Mouse (Mus musculus): ENCODE data around the gene Itpkb.

Itpkb gene

GRCm38 (mm10) chr1:180420496-180421164 is 90.3 kb downstream of the Itpkb start:
- whole genome bisulfite sequencing, result 54% methylated on average over 8 of the region's 8 CpGs

- 62% methylated on average over 25 of the region's 25 CpGs for WGBS
Observed at GRCm38 (mm10) chr1:180421165-180421909, 91.1 kb downstream of the Itpkb start.

GRCm38 (mm10) chr1:180422076-180422828 is 92.0 kb downstream of the Itpkb start:
- 17% methylated on average over 11 of the region's 11 CpGs for WGBS

GRCm38 (mm10) chr1:180423008-180423639 is 92.8 kb downstream of the Itpkb start:
- 56% methylated on average over 16 of the region's 16 CpGs for WGBS

GRCm38 (mm10) chr1:180423931-180424330 is 93.6 kb downstream of the Itpkb start:
- 82% methylated on average over 3 of the region's 3 CpGs for WGBS

GRCm38 (mm10) chr1:180426405-180426804 is 96.1 kb downstream of the Itpkb start:
- WGBS, result 89% methylated on average over 6 of the region's 6 CpGs

- WGBS, result 32% methylated on average over 10 of the region's 10 CpGs
Observed at GRCm38 (mm10) chr1:180427685-180428084, 97.4 kb downstream of the Itpkb start.

- WGBS, result 12% methylated on average over 9 of the region's 9 CpGs
Observed at GRCm38 (mm10) chr1:180428101-180428712, 97.9 kb downstream of the Itpkb start.

GRCm38 (mm10) chr1:180428871-180429270 is 98.6 kb downstream of the Itpkb start:
- 75% methylated on average over 8 of the region's 8 CpGs for WGBS

- 73% methylated on average over 5 of the region's 5 CpGs for WGBS
Observed at GRCm38 (mm10) chr1:180429819-180430218, 99.5 kb downstream of the Itpkb start.

GRCm38 (mm10) chr1:180431833-180432232 is 101.5 kb downstream of the Itpkb start:
- whole genome bisulfite sequencing, result 55% methylated on average over 12 of the region's 12 CpGs

GRCm38 (mm10) chr1:180433098-180433538 is 102.8 kb downstream of the Itpkb start:
- 3% methylated on average over 16 of the region's 16 CpGs for WGBS

GRCm38 (mm10) chr1:180433796-180434566 is 103.7 kb downstream of the Itpkb start:
- WGBS, result 14% methylated on average over 7 of the region's 7 CpGs

GRCm38 (mm10) chr1:180434925-180435324 is 104.6 kb downstream of the Itpkb start:
- WGBS, result 14% methylated on average over 9 of the region's 9 CpGs

GRCm38 (mm10) chr1:180439496-180439895 is 109.2 kb downstream of the Itpkb start:
- 85% methylated on average over 4 of the region's 4 CpGs for WGBS

GRCm38 (mm10) chr1:180444411-180444810 is 114.1 kb downstream of the Itpkb start:
- 82% methylated on average over 3 of the region's 3 CpGs for WGBS

- 46% methylated on average over 2 of the region's 2 CpGs for WGBS
Observed at GRCm38 (mm10) chr1:180449641-180450040, 119.4 kb downstream of the Itpkb start.

GRCm38 (mm10) chr1:180458274-180458673 is 128.0 kb downstream of the Itpkb start:
- 36% methylated on average over 6 of the region's 6 CpGs for WGBS

- 52% methylated on average over 3 of the region's 3 CpGs for WGBS
Observed at GRCm38 (mm10) chr1:180458680-180459079, 128.4 kb downstream of the Itpkb start.

GRCm38 (mm10) chr1:180460721-180461120 is 130.4 kb downstream of the Itpkb start:
- 27% methylated on average over 5 of the region's 5 CpGs for WGBS

GRCm38 (mm10) chr1:180462396-180462795 is 132.1 kb downstream of the Itpkb start:
- 37% methylated on average over 5 of the region's 5 CpGs for WGBS

Measured in cerebral cortex, adult 2 months (tissue).